In genomic region chr6:108618025-108618424, GRCm38 (mm10) we compare ENCODE assay signal across 21 mouse cellular contexts.
"Had no signal": no experiment of that assay in that cellular context is flagged by ENCODE, and none has a peak within 500 bp of the region (broad histone marks: within the 10 kb centered on the region; RNA-seq: fewer than 3 reads in every experiment).

No protein-coding gene starts in this region.

- H3K27ac ChIP-seq: liver, embryonic 15.5 days; lung, embryonic 15.5 days; macrophage; midbrain, embryonic 13.5 days; midbrain, embryonic 15.5 days; neural tube, embryonic 13.5 days; neural tube, embryonic 15.5 days; stomach, embryonic 15.5 days; stomach, postnatal 0 days had no signal

- H3K9me3 ChIP-seq: liver, embryonic 15.5 days; lung, embryonic 15.5 days; megakaryocyte, embryonic 14.5 days; midbrain, embryonic 13.5 days; midbrain, embryonic 15.5 days; neural tube, embryonic 13.5 days; neural tube, embryonic 15.5 days; stomach, embryonic 15.5 days had no signal

- H3K36me3 ChIP-seq: liver, embryonic 15.5 days; lung, embryonic 15.5 days; midbrain, embryonic 13.5 days; midbrain, embryonic 15.5 days; neural tube, embryonic 13.5 days; neural tube, embryonic 15.5 days; stomach, embryonic 15.5 days had no signal

- H3K27me3 ChIP-seq: liver, embryonic 15.5 days; lung, embryonic 15.5 days; midbrain, embryonic 13.5 days; midbrain, embryonic 15.5 days; neural tube, embryonic 13.5 days; neural tube, embryonic 15.5 days; stomach, embryonic 15.5 days had no signal

- DNase-seq: liver, postnatal 0 days; lung, adult 2 months; lung, postnatal 14 days; lung, postnatal 36 days; right cerebral cortex, postnatal 14 days; thymus, adult 2 months; thymus, postnatal 25 days; thymus, postnatal 4 days had no signal

- H3K4me2 ChIP-seq: liver, embryonic 15.5 days; lung, embryonic 15.5 days; midbrain, embryonic 11.5 days; midbrain, embryonic 13.5 days; midbrain, embryonic 15.5 days; neural tube, embryonic 13.5 days; neural tube, embryonic 15.5 days; stomach, embryonic 15.5 days had no signal

- H3K4me1 ChIP-seq: liver, embryonic 15.5 days; lung, embryonic 15.5 days; midbrain, embryonic 13.5 days; midbrain, embryonic 15.5 days; neural tube, embryonic 13.5 days; neural tube, embryonic 15.5 days; stomach, embryonic 15.5 days had no signal

- H3K4me3 ChIP-seq: liver, embryonic 15.5 days; lung, embryonic 15.5 days; megakaryocyte, embryonic 14.5 days; midbrain, embryonic 13.5 days; midbrain, embryonic 15.5 days; myocyte; neural tube, embryonic 13.5 days; neural tube, embryonic 15.5 days; stomach, embryonic 15.5 days had no signal

- ATAC-seq: liver, postnatal 0 days; lung, postnatal 0 days; midbrain, embryonic 13.5 days; midbrain, embryonic 15.5 days had no signal

- H3K9ac ChIP-seq: liver, embryonic 15.5 days; liver, postnatal 0 days; lung, embryonic 15.5 days; midbrain, embryonic 13.5 days; midbrain, embryonic 15.5 days; neural tube, embryonic 13.5 days; neural tube, embryonic 15.5 days; stomach, embryonic 15.5 days had no signal
